Mouse (Mus musculus): Measurements from ENCODE around the gene Tsc22d4. TPM values are rescaled to one million over a fixed set of nuclear protein-coding genes. Genes with fewer than 3 reads are reported as not detected.

The Tsc22d4 gene
- polyA plus RNA-seq, 1 experiment from 2014 or later = 69.1 TPM

GRCm38 (mm10) chr5:137785164-137786031 is 39.9 kb downstream of the Tsc22d4 start:
- Histone ChIP-seq H3K27me3 (0 out of 2 replicates have a peak, but pooled peaks cover 3% of the 10 kb centered on the region), H3K4me2 (peak overlapping the region; percentile 99), H3K27ac (peak overlapping the region; percentile 99), H3K36me3 (peaks cover 45% of the 10 kb centered on the region), H3K4me3 (replicated peaks) (peak overlapping the region; percentile 84), H3K9me3 (replicated peaks) (no peaks in the 10 kb centered on the region), H3K4me1 (replicated peaks) (peaks cover 50% of the 10 kb centered on the region), H3K9ac (peak overlapping the region; percentile 97)
- ATAC-seq (ENCODE audit: low read depth) (peak; percentile 15), DNase-seq (peak; percentile 38)
- 2% methylated on average over 50 of the region's 62 CpGs for WGBS (ENCODE audit: insufficient replicate concordance)

GRCm38 (mm10) chr5:137786109-137786942 is 40.8 kb downstream of the Tsc22d4 start:
- ATAC-seq (ENCODE audit: low read depth) (peak; percentile 84), DNase-seq (peak; percentile 98)
- H3K4me1 ChIP-seq (replicated peaks) = peaks cover 46% of the 10 kb centered on the region

GRCm38 (mm10) chr5:137787151-137787928 is 41.8 kb downstream of the Tsc22d4 start, which contains the start of the genes Mepce and Zcwpw1:
Gene Mepce (minus strand): TSS chr5:137787655.
Gene Zcwpw1 (plus strand): TSS chr5:137787798.
- H3K9me3 ChIP-seq (replicated peaks) = no peaks in the 10 kb centered on the region
- H3K27ac ChIP-seq = peak within 1 kb of the TSS; percentile 99
- under 1% methylated on average over 48 of the region's 48 CpGs for WGBS (ENCODE audit: insufficient replicate concordance)
- 0 out of 2 replicates have a peak, but pooled peaks cover 3% of the 10 kb centered on the region for H3K27me3 ChIP-seq
- peak within 1 kb of the TSS; percentile 97 for H3K9ac ChIP-seq
- DNase-seq (peak; percentile 91), ATAC-seq (ENCODE audit: low read depth) (peak; percentile 70)
- peak within 1 kb of the TSS; percentile 84 for H3K4me3 ChIP-seq (replicated peaks)
- peaks cover 26% of the 10 kb centered on the region for H3K36me3 ChIP-seq
- peak within 1 kb of the TSS; percentile 99 for H3K4me2 ChIP-seq
- peaks cover 37% of the 10 kb centered on the region for H3K4me1 ChIP-seq (replicated peaks)

More at GRCm38 (mm10) chr5:137786109-137786942, 40.8 kb downstream of the Tsc22d4 start:
- Histone ChIP-seq H3K9ac (peak overlapping the region; percentile 97), H3K4me2 (peak overlapping the region; percentile 99), H3K27me3 (0 out of 2 replicates have a peak, but pooled peaks cover 3% of the 10 kb centered on the region), H3K4me3 (replicated peaks) (peak overlapping the region; percentile 84), H3K9me3 (replicated peaks) (no peaks in the 10 kb centered on the region), H3K27ac (peak overlapping the region; percentile 99), H3K36me3 (peaks cover 36% of the 10 kb centered on the region)
- WGBS (ENCODE audit: insufficient replicate concordance) = under 1% methylated on average over 79 of the region's 79 CpGs

- 0 out of 2 replicates have a peak overlapping the region, but pooled peaks have one; percentile 84 for H3K4me3 ChIP-seq (replicated peaks)
- peaks cover 17% of the 10 kb centered on the region for H3K36me3 ChIP-seq
- DNase-seq = no peak
- H3K27ac ChIP-seq = no peak overlapping the region
- no peak for ATAC-seq (ENCODE audit: low read depth)
- H3K9me3 ChIP-seq (replicated peaks) = no peaks in the 10 kb centered on the region
- WGBS (ENCODE audit: insufficient replicate concordance) = 66% methylated on average over 24 of the region's 24 CpGs
- H3K27me3 ChIP-seq = 0 out of 2 replicates have a peak, but pooled peaks cover 6% of the 10 kb centered on the region
- H3K4me2 ChIP-seq = peak overlapping the region; percentile 99
- peaks cover 30% of the 10 kb centered on the region for H3K4me1 ChIP-seq (replicated peaks)
- H3K9ac ChIP-seq = no peak overlapping the region
Observed at GRCm38 (mm10) chr5:137788171-137788570, 42.6 kb downstream of the Tsc22d4 start.

DNA sequence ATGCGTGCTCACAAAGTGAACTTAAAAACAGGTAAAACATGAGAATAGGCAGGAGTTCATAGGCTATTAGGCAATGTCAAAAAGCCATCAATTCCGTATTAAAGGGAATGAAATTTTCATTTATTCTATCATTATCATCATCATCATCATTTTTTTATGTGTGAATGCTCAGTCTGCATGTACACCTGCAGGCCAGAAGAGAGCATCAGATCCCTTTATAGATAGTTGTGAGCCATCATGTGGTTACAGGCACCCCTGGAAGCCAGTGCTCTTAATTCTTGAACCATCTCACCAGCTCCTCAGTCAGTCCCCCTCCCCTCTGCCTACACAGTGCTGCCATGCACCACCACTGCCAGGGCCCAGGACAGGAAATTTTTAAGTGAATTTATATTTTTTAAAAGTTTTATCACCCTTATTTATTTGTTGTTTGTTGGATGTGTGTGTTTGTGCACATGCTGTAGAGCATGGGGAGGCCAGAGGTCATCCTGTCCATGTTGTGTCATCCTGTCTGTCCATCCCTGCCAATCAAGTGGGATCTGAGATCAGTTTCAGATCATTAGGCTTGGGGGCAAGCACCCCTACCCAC is 43.5 kb downstream of the Tsc22d4 start:
- Histone ChIP-seq H3K27ac (no peak overlapping the region), H3K4me1 (replicated peaks) (peaks cover 21% of the 10 kb centered on the region), H3K9me3 (replicated peaks) (no peaks in the 10 kb centered on the region), H3K36me3 (peaks cover 9% of the 10 kb centered on the region), H3K27me3 (0 out of 2 replicates have a peak, but pooled peaks cover 6% of the 10 kb centered on the region), H3K4me3 (replicated peaks) (no peak overlapping the region), H3K4me2 (no peak overlapping the region), H3K9ac (no peak overlapping the region)
- ATAC-seq (ENCODE audit: low read depth) (no peak), DNase-seq (no peak)
- 78% methylated on average over 2 of the region's 2 CpGs for WGBS (ENCODE audit: insufficient replicate concordance)

GRCm38 (mm10) chr5:137791553-137791952 is 46.0 kb downstream of the Tsc22d4 start:
- Histone ChIP-seq H3K36me3 (no peaks in the 10 kb centered on the region), H3K4me1 (replicated peaks) (peaks cover 6% of the 10 kb centered on the region), H3K27ac (no peak overlapping the region), H3K9ac (no peak overlapping the region), H3K9me3 (replicated peaks) (no peaks in the 10 kb centered on the region), H3K4me2 (no peak overlapping the region), H3K4me3 (replicated peaks) (no peak overlapping the region), H3K27me3 (0 out of 2 replicates have a peak, but pooled peaks cover 6% of the 10 kb centered on the region)
- ATAC-seq (ENCODE audit: low read depth) (no peak), DNase-seq (no peak)

GRCm38 (mm10) chr5:137796606-137797005 is 51.1 kb downstream of the Tsc22d4 start:
- H3K4me2 ChIP-seq = no peak overlapping the region

DNA sequence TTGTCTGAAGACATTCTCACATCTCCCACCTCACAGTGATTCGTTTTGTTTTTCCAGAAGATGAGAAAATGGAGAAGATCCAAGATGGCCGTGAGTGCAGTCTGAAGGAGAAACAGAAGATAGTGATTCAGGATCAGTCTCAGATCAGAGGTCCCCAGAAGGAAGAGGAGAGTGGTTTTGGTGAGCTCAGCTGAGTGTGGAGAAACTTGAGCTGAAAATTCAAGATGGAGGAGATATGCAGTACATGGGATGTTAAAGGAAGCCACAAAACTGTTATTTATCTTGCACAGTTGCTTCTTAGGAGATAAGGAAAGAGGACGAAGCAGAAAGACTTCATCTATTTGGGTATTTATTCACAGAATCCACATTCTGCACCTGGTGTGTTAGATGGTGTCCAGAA is 55.4 kb downstream of the Tsc22d4 start:
- no peak for DNase-seq
- no peak for ATAC-seq (ENCODE audit: low read depth)
- no peak overlapping the region for H3K4me3 ChIP-seq (replicated peaks)

More at GRCm38 (mm10) chr5:137796606-137797005, 51.1 kb downstream of the Tsc22d4 start:
- ATAC-seq (ENCODE audit: low read depth) (no peak), DNase-seq (no peak)
- Histone ChIP-seq H3K27me3 (0 out of 2 replicates have a peak, but pooled peaks cover 2% of the 10 kb centered on the region), H3K9ac (no peak overlapping the region), H3K36me3 (no peaks in the 10 kb centered on the region), H3K4me1 (replicated peaks) (no peaks in the 10 kb centered on the region), H3K4me3 (replicated peaks) (no peak overlapping the region), H3K27ac (no peak overlapping the region), H3K9me3 (replicated peaks) (no peaks in the 10 kb centered on the region)
- 58% methylated on average over 3 of the region's 3 CpGs for WGBS (ENCODE audit: insufficient replicate concordance)

DNA sequence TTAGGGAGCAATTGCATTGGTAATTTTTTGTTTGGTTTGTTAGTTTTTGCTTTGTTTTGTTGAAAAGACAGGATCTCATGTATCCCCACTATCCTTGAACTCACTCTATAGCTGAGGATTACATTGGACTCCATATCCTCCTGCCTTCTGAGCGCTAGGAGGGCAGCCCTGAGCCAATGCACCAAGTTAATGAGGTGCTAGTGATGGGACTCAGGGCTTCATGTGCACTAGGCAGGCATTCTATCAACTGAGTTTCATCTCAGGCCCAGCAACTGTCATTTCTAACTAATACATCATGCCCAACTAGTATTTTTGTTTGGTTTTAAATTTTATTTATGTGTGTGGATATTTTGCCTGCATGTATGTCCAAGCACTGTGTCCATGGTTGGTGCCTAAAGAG is 60.6 kb downstream of the Tsc22d4 start:
- Histone ChIP-seq H3K4me1 (replicated peaks) (no peaks in the 10 kb centered on the region), H3K27ac (no peak overlapping the region), H3K4me2 (no peak overlapping the region), H3K36me3 (no peaks in the 10 kb centered on the region), H3K4me3 (replicated peaks) (no peak overlapping the region), H3K27me3 (no peaks in the 10 kb centered on the region), H3K9me3 (replicated peaks) (no peaks in the 10 kb centered on the region), H3K9ac (no peak overlapping the region)
- 44% methylated on average over 1 of the region's 1 CpGs for WGBS (ENCODE audit: insufficient replicate concordance)
- no peak for ATAC-seq (ENCODE audit: low read depth)
- no peak for DNase-seq

More for the DNA sequence above, 55.4 kb downstream of the Tsc22d4 start:
- 42% methylated on average over 3 of the region's 3 CpGs for WGBS (ENCODE audit: insufficient replicate concordance)
- Histone ChIP-seq H3K4me1 (replicated peaks) (no peaks in the 10 kb centered on the region), H3K27me3 (no peaks in the 10 kb centered on the region), H3K4me2 (no peak overlapping the region), H3K9me3 (replicated peaks) (no peaks in the 10 kb centered on the region), H3K9ac (no peak overlapping the region), H3K36me3 (no peaks in the 10 kb centered on the region), H3K27ac (no peak overlapping the region)

DNA sequence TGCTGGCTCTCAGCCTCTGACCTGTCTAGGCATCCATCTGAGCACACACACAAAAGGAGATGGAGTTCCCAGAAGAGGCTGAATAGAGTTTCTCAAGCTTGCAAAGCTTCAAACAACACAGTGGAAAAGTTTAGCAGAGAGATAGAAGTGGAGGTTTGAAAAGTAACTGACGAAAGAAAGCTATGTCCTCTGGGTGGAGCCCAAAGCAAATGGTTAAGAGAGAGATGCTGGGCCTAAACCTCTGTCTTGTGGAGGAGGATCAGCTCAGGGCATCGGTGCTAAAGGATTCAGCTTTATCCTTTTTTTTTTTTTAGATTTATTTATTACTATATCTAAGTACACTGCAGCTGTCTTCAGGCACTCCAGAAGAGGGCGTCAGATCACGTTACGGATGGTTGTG is 62.8 kb downstream of the Tsc22d4 start:
- DNase-seq (no peak), ATAC-seq (ENCODE audit: low read depth) (no peak)
- Histone ChIP-seq H3K9ac (no peak overlapping the region), H3K27me3 (no peaks in the 10 kb centered on the region), H3K27ac (no peak overlapping the region), H3K9me3 (replicated peaks) (no peaks in the 10 kb centered on the region), H3K4me1 (replicated peaks) (no peaks in the 10 kb centered on the region), H3K36me3 (no peaks in the 10 kb centered on the region), H3K4me3 (replicated peaks) (no peak overlapping the region), H3K4me2 (no peak overlapping the region)
- 78% methylated on average over 5 of the region's 5 CpGs for WGBS (ENCODE audit: insufficient replicate concordance)

Data from liver, embryonic 13.5 days (tissue).